31 mouse cellular contexts compared by ENCODE assay signal in the genomic region with DNA sequence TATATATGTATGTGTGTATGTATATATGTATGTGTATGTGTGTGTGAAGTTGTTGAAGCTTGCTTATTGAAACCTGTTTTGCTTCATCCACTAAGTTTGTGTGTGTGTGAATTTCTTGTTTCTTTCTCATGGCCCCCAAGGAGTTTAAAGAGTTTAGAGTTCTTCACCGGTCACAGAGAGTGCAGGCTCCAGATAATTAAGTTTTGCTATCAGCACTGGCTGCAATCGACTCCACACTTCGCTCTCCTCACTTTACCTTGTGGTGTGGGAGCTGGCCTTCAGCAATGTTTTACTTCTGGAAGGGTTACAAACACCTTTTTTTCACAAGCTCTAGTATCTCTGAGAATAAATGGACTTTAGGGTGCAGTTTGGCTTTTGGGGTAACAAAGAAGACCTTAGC. TPM values are rescaled to one million over a fixed set of nuclear protein-coding genes. Genes with fewer than 3 reads are reported as not detected.
"Had no signal": no experiment of that assay in that cellular context is flagged by ENCODE, and none has a peak within 500 bp of the region (broad histone marks: within the 10 kb centered on the region; RNA-seq: fewer than 3 reads in every experiment).

No protein-coding gene starts in this region.

- H3K27ac ChIP-seq: limb, embryonic 10.5 days; limb, embryonic 12.5 days; limb, embryonic 13.5 days; limb, embryonic 15.5 days; liver, embryonic 12.5 days; liver, embryonic 13.5 days; liver, embryonic 14.5 days; liver, embryonic 15.5 days; lung, embryonic 15.5 days; macrophage; midbrain, embryonic 10.5 days; midbrain, embryonic 12.5 days; midbrain, embryonic 13.5 days; midbrain, embryonic 15.5 days had no signal

- H3K27me3 ChIP-seq: limb, embryonic 12.5 days; limb, embryonic 13.5 days; limb, embryonic 15.5 days; liver, embryonic 12.5 days; liver, embryonic 13.5 days; liver, embryonic 15.5 days; lung, embryonic 15.5 days; megakaryocyte, embryonic 14.5 days; midbrain, embryonic 12.5 days; midbrain, embryonic 13.5 days; midbrain, embryonic 15.5 days had no signal

- H3K4me3 ChIP-seq: limb, embryonic 10.5 days; limb, embryonic 12.5 days; limb, embryonic 13.5 days; limb, embryonic 15.5 days; liver, embryonic 12.5 days; liver, embryonic 13.5 days; liver, embryonic 15.5 days; lung, embryonic 15.5 days; megakaryocyte, embryonic 14.5 days; midbrain, embryonic 10.5 days; midbrain, embryonic 12.5 days; midbrain, embryonic 13.5 days; midbrain, embryonic 15.5 days; myocyte had no signal

- H3K9me3 ChIP-seq: limb, embryonic 10.5 days; limb, embryonic 12.5 days; limb, embryonic 13.5 days; limb, embryonic 15.5 days; liver, embryonic 12.5 days; liver, embryonic 13.5 days; liver, embryonic 15.5 days; lung, embryonic 15.5 days; megakaryocyte, embryonic 14.5 days; midbrain, embryonic 10.5 days; midbrain, embryonic 12.5 days; midbrain, embryonic 13.5 days; midbrain, embryonic 15.5 days had no signal

- DNase-seq: left cerebral cortex, postnatal 4 days; liver; liver, embryonic 13.5 days; liver, postnatal 0 days; lung, adult 18-20 months; lung, adult 2 months; lung, embryonic 14.5 days; lung, postnatal 10 days; lung, postnatal 14 days; lung, postnatal 36 days; lung, postnatal 4 days; midbrain, embryonic 14.5 days had no signal

- H3K4me1 ChIP-seq: limb, embryonic 10.5 days; limb, embryonic 12.5 days; liver, embryonic 12.5 days; liver, embryonic 13.5 days; liver, embryonic 15.5 days; lung, embryonic 15.5 days; megakaryocyte, embryonic 14.5 days; midbrain, embryonic 10.5 days; midbrain, embryonic 12.5 days; midbrain, embryonic 13.5 days; midbrain, embryonic 15.5 days had no signal

- H3K9ac ChIP-seq: limb, embryonic 12.5 days; limb, embryonic 13.5 days; limb, embryonic 15.5 days; liver, embryonic 12.5 days; liver, embryonic 13.5 days; liver, embryonic 14.5 days; liver, embryonic 15.5 days; liver, postnatal 0 days; lung, embryonic 14.5 days; lung, embryonic 15.5 days; midbrain, embryonic 12.5 days; midbrain, embryonic 13.5 days; midbrain, embryonic 15.5 days had no signal

RNA-seq across cellular contexts. Expression of gene P4ha3, which starts 45.9 kb away (rescaled TPM):
- total RNA-seq: liver, adult 2 months; megakaryocyte, adult 5-6 weeks; megakaryocyte-erythroid progenitor cell, adult 5-6 weeks; monocyte, adult 5-6 weeks had no signal
